Mouse (Mus musculus): ENCODE data around the gene Pkp3.

DNA sequence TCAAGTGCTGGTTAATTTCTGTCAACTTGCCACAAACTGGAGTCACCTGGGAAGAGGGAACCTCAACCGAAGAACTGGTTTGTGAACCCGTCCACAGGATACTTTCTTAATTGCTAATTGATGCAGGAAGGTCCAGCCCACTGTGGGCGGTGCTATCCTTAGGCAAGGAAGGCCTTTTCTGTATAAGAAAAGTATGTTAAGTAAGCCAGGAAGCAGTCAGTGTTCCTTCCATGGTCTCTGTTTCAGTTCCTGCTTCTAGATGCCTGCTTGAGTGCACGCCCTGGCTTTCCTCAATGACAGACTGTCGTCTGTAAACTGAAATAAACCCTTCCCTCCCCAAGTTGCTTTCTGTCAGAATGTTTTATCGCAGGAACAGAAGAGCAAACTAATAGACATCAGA, 21.0 kb upstream of the Pkp3 start:
- no peak for TF ChIP-seq CTCF (IDR thresholded peaks at IDR 0.05; ENCODE audit: low read depth, low read length)
- TF ChIP-seq POLR2A (IDR thresholded peaks at IDR 0.05; ENCODE audit: borderline replicate concordance, low read depth, low read length), result no peak
